Mouse (Mus musculus): Measurements from ENCODE around the gene Atrnl1. TPM values are rescaled to one million over a fixed set of nuclear protein-coding genes. Genes with fewer than 3 reads are reported as not detected.

The Atrnl1 gene
- polyA plus RNA-seq, 1 experiment = 5.6 TPM

- DNase-seq (ENCODE audit: low read depth in 1 of 2, low spot score in 2 of 2) = no peak
- 94% methylated on average over 2 of the region's 2 CpGs for WGBS
Measured at GRCm38 (mm10) chr19:57725326-57725725, 114.5 kb downstream of the Atrnl1 start.

GRCm38 (mm10) chr19:57727009-57727408, 116.2 kb downstream of the Atrnl1 start:
- H3K27ac ChIP-seq (ENCODE audit: insufficient read depth, low read length) = no peak overlapping the region
- no peaks in the 10 kb centered on the region for H3K27me3 ChIP-seq (ENCODE audit: control insufficient read depth, insufficient read depth, low read length)
- TF ChIP-seq CTCF (IDR thresholded peaks at IDR 0.05; ENCODE audit: extremely low read depth, insufficient read depth, insufficient read length, insufficient replicate concordance) (no peak), POLR2A (IDR thresholded peaks at IDR 0.05; ENCODE audit: low read depth, low read length) (no peak)
- H3K36me3 ChIP-seq (ENCODE audit: control insufficient read depth, insufficient read depth, low read length) = no peaks in the 10 kb centered on the region
- H3K4me1 ChIP-seq (ENCODE audit: control insufficient read depth, insufficient read depth, insufficient read length) = no peaks in the 10 kb centered on the region
- no peak for DNase-seq (ENCODE audit: low read depth in 1 of 2, low spot score in 2 of 2)
- WGBS = 92% methylated on average over 4 of the region's 4 CpGs
- no peak overlapping the region for H3K4me3 ChIP-seq (ENCODE audit: extremely low read depth, insufficient read depth, insufficient read length)

More at GRCm38 (mm10) chr19:57725326-57725725, 114.5 kb downstream of the Atrnl1 start:
- Histone ChIP-seq H3K36me3 (ENCODE audit: control insufficient read depth, insufficient read depth, low read length) (no peaks in the 10 kb centered on the region), H3K27ac (ENCODE audit: insufficient read depth, low read length) (no peak overlapping the region), H3K27me3 (ENCODE audit: control insufficient read depth, insufficient read depth, low read length) (no peaks in the 10 kb centered on the region), H3K4me3 (ENCODE audit: extremely low read depth, insufficient read depth, insufficient read length) (no peak overlapping the region), H3K4me1 (ENCODE audit: control insufficient read depth, insufficient read depth, insufficient read length) (no peaks in the 10 kb centered on the region)
- TF ChIP-seq CTCF (IDR thresholded peaks at IDR 0.05; ENCODE audit: extremely low read depth, insufficient read depth, insufficient read length, insufficient replicate concordance) = no peak
- TF ChIP-seq POLR2A (IDR thresholded peaks at IDR 0.05; ENCODE audit: low read depth, low read length) = no peak

GRCm38 (mm10) chr19:57737475-57737874, 126.6 kb downstream of the Atrnl1 start:
- no peaks in the 10 kb centered on the region for H3K27me3 ChIP-seq (ENCODE audit: control insufficient read depth, insufficient read depth, low read length)
- no peak overlapping the region for H3K4me3 ChIP-seq (ENCODE audit: extremely low read depth, insufficient read depth, insufficient read length)
- DNase-seq (ENCODE audit: low read depth in 1 of 2, low spot score in 2 of 2) = no peak
- H3K27ac ChIP-seq (ENCODE audit: insufficient read depth, low read length) = no peak overlapping the region
- no peaks in the 10 kb centered on the region for H3K36me3 ChIP-seq (ENCODE audit: control insufficient read depth, insufficient read depth, low read length)
- H3K4me1 ChIP-seq (ENCODE audit: control insufficient read depth, insufficient read depth, insufficient read length) = no peaks in the 10 kb centered on the region
- no peak for TF ChIP-seq CTCF (IDR thresholded peaks at IDR 0.05; ENCODE audit: extremely low read depth, insufficient read depth, insufficient read length, insufficient replicate concordance)
- no peak for TF ChIP-seq POLR2A (IDR thresholded peaks at IDR 0.05; ENCODE audit: low read depth, low read length)
- 81% methylated on average over 3 of the region's 3 CpGs for whole genome bisulfite sequencing

DNA sequence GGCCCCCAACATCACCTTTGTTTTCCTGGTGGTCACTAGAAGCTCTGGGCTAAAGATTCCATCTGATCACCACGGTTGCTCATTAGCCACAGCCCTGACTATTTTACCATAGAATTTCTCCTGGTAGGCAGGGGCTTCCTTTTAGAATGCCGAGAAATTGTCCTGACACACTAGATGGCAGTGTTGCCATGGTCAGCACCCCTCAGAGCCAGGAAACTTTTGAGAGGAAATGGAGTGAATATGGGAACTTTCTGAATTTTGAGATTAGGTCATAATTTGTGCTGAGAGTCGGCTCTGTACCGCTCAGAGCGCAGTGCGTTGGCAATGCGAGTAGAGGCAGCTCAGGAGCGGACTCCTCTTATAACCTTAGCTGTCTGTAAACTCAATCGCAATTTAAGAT, 134.7 kb downstream of the Atrnl1 start:
- no peak overlapping the region for H3K27ac ChIP-seq (ENCODE audit: insufficient read depth, low read length)
- no peaks in the 10 kb centered on the region for H3K36me3 ChIP-seq (ENCODE audit: control insufficient read depth, insufficient read depth, low read length)
- DNase-seq (ENCODE audit: low read depth in 1 of 2, low spot score in 2 of 2) = no peak
- no peak overlapping the region for H3K4me3 ChIP-seq (ENCODE audit: extremely low read depth, insufficient read depth, insufficient read length)
- no peaks in the 10 kb centered on the region for H3K4me1 ChIP-seq (ENCODE audit: control insufficient read depth, insufficient read depth, insufficient read length)
- TF ChIP-seq POLR2A (IDR thresholded peaks at IDR 0.05; ENCODE audit: low read depth, low read length) (no peak), CTCF (IDR thresholded peaks at IDR 0.05; ENCODE audit: extremely low read depth, insufficient read depth, insufficient read length, insufficient replicate concordance) (no peak)
- no peaks in the 10 kb centered on the region for H3K27me3 ChIP-seq (ENCODE audit: control insufficient read depth, insufficient read depth, low read length)
- WGBS = 34% methylated on average over 9 of the region's 9 CpGs

DNA sequence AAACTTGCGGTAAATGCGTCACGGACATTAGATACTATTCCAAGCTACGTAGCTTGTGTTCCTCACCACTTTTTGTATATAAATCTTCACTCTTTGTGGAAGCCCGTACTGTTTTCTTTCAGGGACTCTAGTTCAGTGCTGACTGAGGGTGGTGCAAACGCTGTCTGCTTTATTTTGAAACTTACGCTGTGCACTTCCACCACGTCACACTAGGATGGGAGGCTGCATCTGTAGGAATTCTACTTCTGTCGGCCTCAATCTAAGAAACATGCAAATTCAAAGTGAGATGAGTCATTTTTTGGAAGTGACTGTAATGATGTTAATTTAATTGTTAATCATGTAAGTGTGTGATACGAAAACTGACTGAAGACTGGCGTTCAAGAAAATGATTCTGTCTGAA, 135.7 kb downstream of the Atrnl1 start:
- TF ChIP-seq CTCF (IDR thresholded peaks at IDR 0.05; ENCODE audit: extremely low read depth, insufficient read depth, insufficient read length, insufficient replicate concordance) (no peak), POLR2A (IDR thresholded peaks at IDR 0.05; ENCODE audit: low read depth, low read length) (no peak)
- Histone ChIP-seq H3K36me3 (ENCODE audit: control insufficient read depth, insufficient read depth, low read length) (no peaks in the 10 kb centered on the region), H3K4me3 (ENCODE audit: extremely low read depth, insufficient read depth, insufficient read length) (no peak overlapping the region), H3K4me1 (ENCODE audit: control insufficient read depth, insufficient read depth, insufficient read length) (no peaks in the 10 kb centered on the region), H3K27me3 (ENCODE audit: control insufficient read depth, insufficient read depth, low read length) (no peaks in the 10 kb centered on the region), H3K27ac (ENCODE audit: insufficient read depth, low read length) (no peak overlapping the region)
- WGBS = 94% methylated on average over 11 of the region's 11 CpGs
- no peak for DNase-seq (ENCODE audit: low read depth in 1 of 2, low spot score in 2 of 2)

DNA sequence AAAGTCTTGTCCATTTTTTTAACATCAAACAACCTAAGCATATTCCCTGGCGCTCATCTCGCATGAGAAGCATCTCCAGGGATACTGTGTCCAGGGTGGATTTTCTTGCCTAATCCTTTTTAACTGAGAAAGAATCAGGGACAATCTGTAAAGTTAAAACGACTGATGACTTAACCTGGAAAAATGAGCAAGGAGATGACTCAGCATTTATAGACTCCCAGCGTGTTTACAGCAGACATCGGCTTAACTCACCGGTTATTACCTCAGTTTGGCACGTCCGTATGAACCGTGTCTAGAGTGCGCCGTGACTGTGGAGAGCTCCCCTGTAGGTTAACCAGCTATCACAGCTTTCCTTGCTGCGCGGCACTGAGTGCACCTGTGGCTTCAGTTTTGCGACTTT, 141.4 kb downstream of the Atrnl1 start:
- Histone ChIP-seq H3K36me3 (ENCODE audit: control insufficient read depth, insufficient read depth, low read length) (peaks cover 2% of the 10 kb centered on the region; the same call in 1 of the 2 replicates), H3K4me1 (ENCODE audit: control insufficient read depth, insufficient read depth, insufficient read length) (no peaks in the 10 kb centered on the region), H3K27ac (ENCODE audit: insufficient read depth, low read length) (no peak overlapping the region), H3K27me3 (ENCODE audit: control insufficient read depth, insufficient read depth, low read length) (no peaks in the 10 kb centered on the region), H3K4me3 (ENCODE audit: extremely low read depth, insufficient read depth, insufficient read length) (no peak overlapping the region)
- 92% methylated on average over 14 of the region's 14 CpGs for WGBS
- no peak for TF ChIP-seq CTCF (IDR thresholded peaks at IDR 0.05; ENCODE audit: extremely low read depth, insufficient read depth, insufficient read length, insufficient replicate concordance)
- no peak for TF ChIP-seq POLR2A (IDR thresholded peaks at IDR 0.05; ENCODE audit: low read depth, low read length)
- no peak for DNase-seq (ENCODE audit: low read depth in 1 of 2, low spot score in 2 of 2)

DNA sequence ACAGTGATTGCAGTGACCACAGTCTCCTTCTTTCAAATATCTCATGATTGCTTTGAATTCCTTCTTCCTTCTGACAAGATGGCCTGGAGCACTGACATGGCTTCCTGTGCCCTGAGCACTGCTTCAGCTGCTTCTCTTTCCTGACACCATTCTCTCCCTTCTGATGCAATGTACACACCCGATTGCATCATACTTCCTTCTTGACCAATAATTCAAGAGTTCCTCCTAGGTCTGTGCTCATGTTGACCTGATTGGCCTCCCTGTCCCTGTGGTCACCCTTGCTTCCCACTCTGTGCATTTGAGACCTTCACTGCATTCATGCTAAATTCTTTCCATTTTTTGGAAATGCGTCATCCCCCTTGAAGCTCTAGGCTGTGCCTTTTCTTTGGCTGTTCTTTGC, 151.7 kb downstream of the Atrnl1 start:
- TF ChIP-seq POLR2A (IDR thresholded peaks at IDR 0.05; ENCODE audit: low read depth, low read length) (no peak), CTCF (IDR thresholded peaks at IDR 0.05; ENCODE audit: extremely low read depth, insufficient read depth, insufficient read length, insufficient replicate concordance) (no peak)

More for the DNA sequence above, 151.7 kb downstream of the Atrnl1 start:
- Histone ChIP-seq H3K36me3 (ENCODE audit: control insufficient read depth, insufficient read depth, low read length) (no peaks in the 10 kb centered on the region; the same call in 1 of the 2 replicates), H3K4me3 (ENCODE audit: extremely low read depth, insufficient read depth, insufficient read length) (no peak overlapping the region), H3K27ac (ENCODE audit: insufficient read depth, low read length) (no peak overlapping the region), H3K4me1 (ENCODE audit: control insufficient read depth, insufficient read depth, insufficient read length) (no peaks in the 10 kb centered on the region), H3K27me3 (ENCODE audit: control insufficient read depth, insufficient read depth, low read length) (no peaks in the 10 kb centered on the region)
- no peak for DNase-seq (ENCODE audit: low read depth in 1 of 2, low spot score in 2 of 2)
- WGBS = 81% methylated on average over 2 of the region's 2 CpGs
